Mouse (Mus musculus) A20 (cell line): Measurements from ENCODE around the gene Mob1b.
"Not testable (repeated sequence)": the region's sequence is repeated elsewhere in the genome, so short reads cannot be mapped to it uniquely, and the experiment has no call there.

Experiments
- DNase-seq: peaks from one replicate; pipeline ENCODE4 v3.0.0-alpha.2; 2011; ENCODE audit warnings: low read depth, low spot score

Gene Mob1b

GRCm38 (mm10) chr5:88699251-88699913 is 21.3 kb upstream of the Mob1b start:
- no peak for DNase-seq

- no peak for DNase-seq
Observed at GRCm38 (mm10) chr5:88702041-88702440, 18.6 kb upstream of the Mob1b start.

GRCm38 (mm10) chr5:88703551-88703950 is 17.1 kb upstream of the Mob1b start:
- DNase-seq, result no peak

GRCm38 (mm10) chr5:88711128-88711527 is 9.5 kb upstream of the Mob1b start:
- no peak for DNase-seq

- DNase-seq, result no peak
Observed at GRCm38 (mm10) chr5:88711618-88712224, 8.9 kb upstream of the Mob1b start.

GRCm38 (mm10) chr5:88712328-88712727 is 8.3 kb upstream of the Mob1b start:
- DNase-seq, result no peak

GRCm38 (mm10) chr5:88716983-88717382 is 3.7 kb upstream of the Mob1b start:
- peak; percentile 49 for DNase-seq

GRCm38 (mm10) chr5:88721003-88721475 is 384 bp downstream of the Mob1b start:
- no peak for DNase-seq

GRCm38 (mm10) chr5:88721565-88722212 is 1.0 kb downstream of the Mob1b start:
- peak; percentile 49 for DNase-seq

- no peak for DNase-seq
Observed at GRCm38 (mm10) chr5:88722213-88722600, 1.6 kb downstream of the Mob1b start.

- DNase-seq, result no peak
Observed at GRCm38 (mm10) chr5:88724030-88724429, 3.4 kb downstream of the Mob1b start.

- DNase-seq, result peak; percentile 45
Observed at GRCm38 (mm10) chr5:88727593-88728144, 7.0 kb downstream of the Mob1b start.

GRCm38 (mm10) chr5:88734786-88735185 is 14.1 kb downstream of the Mob1b start:
- DNase-seq, result peak; percentile 57

GRCm38 (mm10) chr5:88741065-88741464 is 20.4 kb downstream of the Mob1b start:
- DNase-seq, result not testable (repeated sequence)

- DNase-seq, result no peak
Observed at GRCm38 (mm10) chr5:88747774-88748173, 27.1 kb downstream of the Mob1b start.

GRCm38 (mm10) chr5:88753199-88753598 is 32.5 kb downstream of the Mob1b start:
- DNase-seq, result no peak

- DNase-seq, result no peak
Observed at GRCm38 (mm10) chr5:88762611-88763010, 42.0 kb downstream of the Mob1b start.

GRCm38 (mm10) chr5:88764430-88764986 is 43.9 kb downstream of the Mob1b start:
- DNase-seq, result no peak

- DNase-seq, result peak; percentile 99
Observed at GRCm38 (mm10) chr5:88764987-88765481, 44.4 kb downstream of the Mob1b start, which contains the start of gene Dck. Dck (plus strand) TSS chr5:88764996.

GRCm38 (mm10) chr5:88765587-88765986 is 44.9 kb downstream of the Mob1b start:
- DNase-seq, result no peak

- DNase-seq, result peak; percentile 75
Observed at GRCm38 (mm10) chr5:88766121-88766520, 45.5 kb downstream of the Mob1b start.

GRCm38 (mm10) chr5:88766863-88767262 is 46.2 kb downstream of the Mob1b start:
- DNase-seq, result peak; percentile 25
